Mouse (Mus musculus) lung, postnatal 36 days (tissue): ENCODE measurements around the gene Olfr1441.
A peak's percentile ranks its signal among the peaks of the same experiment; 100 is the strongest.

Experiments
- DNase-seq: peaks from one replicate; pipeline ENCODE4 v3.0.0; 2022; ENCODE audit warnings: mixed read lengths

Olfr1441 gene

DNA sequence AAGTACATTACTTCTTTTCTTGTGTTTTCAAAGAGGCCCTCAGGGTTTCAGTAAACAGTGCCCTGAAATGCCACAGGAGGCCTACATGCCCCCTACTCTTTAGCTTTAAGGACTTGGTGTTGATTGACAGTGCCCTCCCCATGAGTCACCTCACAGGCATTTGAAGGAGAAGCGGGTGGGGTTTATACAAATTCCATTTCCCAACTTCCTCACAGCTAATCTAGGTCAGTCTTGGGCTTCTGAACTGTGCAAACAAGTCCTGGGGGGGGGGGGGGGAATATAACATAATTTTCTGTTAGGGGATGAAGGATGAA lies 46.4 kb downstream of the Olfr1441 start:
- DNase-seq: peak; percentile 86

DNA sequence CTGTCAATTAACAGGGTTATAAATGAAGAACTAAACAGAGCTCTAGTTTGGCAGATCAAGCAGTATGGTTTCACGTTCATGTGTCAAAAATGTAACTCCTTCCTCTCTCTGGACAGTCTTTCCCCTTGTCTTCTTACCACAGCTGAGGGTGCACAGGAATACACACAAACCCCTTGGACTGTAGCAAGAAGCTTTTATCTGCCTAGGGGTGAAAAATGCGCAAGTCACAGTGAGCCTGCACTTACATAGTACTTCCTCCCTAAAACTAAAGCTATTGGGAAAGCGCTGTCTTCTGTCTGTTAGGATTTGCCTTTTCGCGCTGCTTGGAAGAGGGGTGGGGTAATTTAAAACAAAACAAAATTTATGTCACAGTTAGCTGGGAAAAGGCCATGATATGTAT lies 46.9 kb downstream of the Olfr1441 start:
- no peak for DNase-seq

DNA sequence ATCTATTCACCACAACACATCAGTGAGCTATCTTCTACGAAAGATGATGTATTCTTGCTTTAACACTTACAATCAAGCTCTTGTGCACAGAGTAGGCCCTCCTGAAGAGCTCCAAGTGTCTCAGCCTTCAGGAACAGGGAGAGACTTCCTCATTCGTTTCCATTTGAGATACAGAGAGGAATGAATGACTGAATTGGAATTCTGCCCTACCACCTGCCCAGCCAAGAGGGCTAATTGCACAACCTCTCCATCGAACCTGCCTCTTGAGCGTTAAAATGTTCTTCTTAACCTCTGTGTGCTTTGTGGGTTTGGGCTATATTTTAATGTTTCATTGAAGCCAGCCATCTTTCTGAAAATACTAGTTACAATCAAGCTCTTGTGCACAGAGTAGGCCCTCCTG lies 47.4 kb downstream of the Olfr1441 start:
- DNase-seq: peak; percentile 79

DNA sequence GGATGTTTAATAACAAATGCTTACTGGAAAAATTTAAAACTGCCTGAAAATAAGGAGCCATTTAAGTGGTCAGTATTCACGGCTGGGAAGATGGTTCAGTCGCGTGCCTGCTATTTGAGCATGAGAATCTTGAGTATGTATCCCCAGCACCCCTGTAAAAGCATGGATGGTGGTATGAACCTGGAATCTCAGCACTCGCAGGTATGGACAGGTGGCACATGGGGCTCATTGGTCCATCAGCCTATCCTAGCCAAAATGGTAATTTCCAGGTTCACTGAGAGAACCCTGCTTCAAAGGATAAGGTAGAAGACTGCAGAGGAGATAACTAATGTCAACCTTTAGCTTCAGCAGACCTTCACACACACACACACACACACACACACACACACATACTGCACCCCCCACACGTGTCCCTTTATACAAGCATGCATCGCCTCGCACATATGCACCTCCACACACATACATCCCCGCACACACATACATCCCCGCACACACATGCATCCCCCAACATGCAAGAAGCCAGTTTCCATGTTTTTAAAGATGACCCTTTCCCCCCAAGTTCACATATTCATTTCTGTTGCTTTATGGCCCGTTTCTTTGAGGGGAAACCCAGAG lies 48.4 kb downstream of the Olfr1441 start:
- DNase-seq: no peak

DNA sequence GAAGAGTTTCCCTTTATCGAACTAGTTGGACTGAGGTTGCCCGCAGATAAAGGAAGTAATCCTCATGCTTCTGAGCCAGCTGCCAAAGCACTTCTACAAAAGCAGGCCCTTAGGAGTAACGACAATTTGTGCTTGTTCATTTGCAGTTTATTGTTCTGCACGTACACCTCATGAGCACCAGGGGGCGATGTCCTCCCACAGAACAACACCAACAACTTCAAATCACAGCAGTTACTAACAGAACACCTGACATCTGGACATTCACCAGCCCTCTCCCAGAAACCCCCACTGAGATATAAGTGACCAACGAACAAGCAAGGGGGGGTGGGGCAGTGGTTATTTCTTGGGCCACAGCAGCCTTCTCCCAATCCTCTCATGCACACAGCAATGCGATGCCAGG lies 49.0 kb downstream of the Olfr1441 start:
- peak; percentile 87 for DNase-seq

DNA sequence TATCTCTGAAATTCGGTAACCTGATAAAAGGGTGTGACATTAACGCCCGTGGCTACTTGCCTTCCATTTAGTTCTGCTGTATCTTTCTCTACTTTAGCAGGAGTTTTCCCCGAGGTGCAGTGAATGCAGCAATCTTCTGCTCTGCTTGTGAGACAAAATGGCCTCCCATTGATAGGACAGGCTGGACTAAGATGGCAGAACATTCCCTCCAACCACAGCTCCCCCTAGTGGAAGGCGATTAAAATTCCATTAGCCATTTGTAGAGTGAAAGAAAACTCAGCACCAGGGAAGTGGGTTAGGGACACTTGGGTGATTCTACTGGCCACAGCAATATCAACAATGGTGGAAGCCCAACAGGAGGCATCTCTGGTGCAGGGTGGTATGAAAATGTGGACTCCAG lies 50.2 kb downstream of the Olfr1441 start:
- peak; percentile 44 for DNase-seq

DNA sequence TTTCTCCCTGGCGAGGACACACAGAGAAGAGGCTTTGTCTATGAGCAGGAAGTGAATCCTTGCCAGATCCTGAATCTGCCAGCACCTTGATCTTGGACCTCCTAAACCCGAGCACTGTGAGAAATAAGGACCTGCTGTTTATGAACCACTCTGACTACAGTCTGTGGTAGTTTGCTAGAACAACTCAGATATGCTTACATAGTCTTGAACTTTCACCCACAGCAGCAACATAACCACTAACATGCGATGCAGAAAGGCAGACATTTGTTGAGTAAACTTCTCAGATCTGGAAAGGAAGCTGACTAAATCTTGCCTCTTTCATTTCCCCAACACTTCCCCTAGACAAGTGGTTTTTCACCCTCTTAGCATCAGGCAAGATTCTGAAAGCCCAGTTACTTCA lies 54.6 kb downstream of the Olfr1441 start:
- peak; percentile 62 for DNase-seq

DNA sequence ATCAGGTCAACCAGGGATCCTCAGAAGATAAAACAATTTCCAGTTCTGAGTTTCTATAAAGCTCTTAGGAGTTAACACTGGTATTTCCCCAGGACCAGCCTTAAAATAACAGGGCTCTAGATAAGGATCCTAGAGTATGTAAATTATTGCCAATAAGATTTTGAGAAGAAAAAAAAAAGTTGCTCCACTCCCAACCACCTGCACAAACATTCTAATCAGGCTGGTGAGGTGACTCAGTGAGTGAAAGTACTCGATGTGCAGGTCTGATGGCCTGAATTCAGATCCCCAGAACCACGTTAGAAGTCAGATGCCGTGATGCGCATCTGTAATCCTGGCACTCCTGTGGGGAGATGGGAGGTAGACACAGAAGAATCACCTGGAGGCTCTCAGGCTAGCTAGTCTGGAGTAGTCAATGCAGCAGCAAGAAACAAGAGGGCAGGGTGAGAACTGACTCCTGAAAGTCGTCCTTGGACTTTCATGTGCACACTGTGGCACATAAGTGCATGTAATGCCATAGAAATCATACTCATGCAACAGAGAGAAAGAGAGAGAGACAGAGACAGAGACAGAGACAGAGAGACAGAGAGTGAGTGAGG lies 55.2 kb downstream of the Olfr1441 start:
- no peak for DNase-seq
